Mouse (Mus musculus): ENCODE measurements around the gene Ripor2.

Gene Ripor2

GRCm38 (mm10) chr13:24581833-24582232 lies at the start of gene Ripor2:
Gene Ripor2, plus strand, starts transcription at chr13:24582189.
- DNase-seq (ENCODE audit: low spot score in 2 of 2), result no peak

- no peak for DNase-seq (ENCODE audit: low spot score in 2 of 2)
Observed at GRCm38 (mm10) chr13:24536531-24537167, 45.3 kb upstream of the Ripor2 start.

GRCm38 (mm10) chr13:24538012-24538411 lies 44.0 kb upstream of the Ripor2 start:
- no peak for DNase-seq (ENCODE audit: low spot score in 2 of 2)

- no peak for DNase-seq (ENCODE audit: low spot score in 2 of 2)
Observed at GRCm38 (mm10) chr13:24538941-24539340, 43.0 kb upstream of the Ripor2 start.

GRCm38 (mm10) chr13:24545677-24546076 lies 36.3 kb upstream of the Ripor2 start:
- no peak for DNase-seq (ENCODE audit: low spot score in 2 of 2)

GRCm38 (mm10) chr13:24546801-24547459 lies 35.1 kb upstream of the Ripor2 start:
- DNase-seq (ENCODE audit: low spot score in 2 of 2), result no peak

GRCm38 (mm10) chr13:24548911-24549310 lies 33.1 kb upstream of the Ripor2 start:
- no peak for DNase-seq (ENCODE audit: low spot score in 2 of 2)

- no peak for DNase-seq (ENCODE audit: low spot score in 2 of 2)
Observed at GRCm38 (mm10) chr13:24551100-24551931, 30.7 kb upstream of the Ripor2 start.

- DNase-seq (ENCODE audit: low spot score in 2 of 2), result no peak
Observed at GRCm38 (mm10) chr13:24552039-24552438, 29.9 kb upstream of the Ripor2 start.

- no peak for DNase-seq (ENCODE audit: low spot score in 2 of 2)
Observed at GRCm38 (mm10) chr13:24561391-24561790, 20.6 kb upstream of the Ripor2 start.

- no peak for DNase-seq (ENCODE audit: low spot score in 2 of 2)
Observed at GRCm38 (mm10) chr13:24564706-24565105, 17.3 kb upstream of the Ripor2 start.

GRCm38 (mm10) chr13:24565230-24565949 lies 16.6 kb upstream of the Ripor2 start:
- no peak for DNase-seq (ENCODE audit: low spot score in 2 of 2)

- no peak for DNase-seq (ENCODE audit: low spot score in 2 of 2)
Observed at GRCm38 (mm10) chr13:24565950-24566320, 16.1 kb upstream of the Ripor2 start.

- DNase-seq (ENCODE audit: low spot score in 2 of 2), result no peak
Observed at GRCm38 (mm10) chr13:24567176-24567811, 14.7 kb upstream of the Ripor2 start.

GRCm38 (mm10) chr13:24569066-24569465 lies 12.9 kb upstream of the Ripor2 start:
- no peak for DNase-seq (ENCODE audit: low spot score in 2 of 2)

GRCm38 (mm10) chr13:24570716-24571115 lies 11.3 kb upstream of the Ripor2 start:
- DNase-seq (ENCODE audit: low spot score in 2 of 2), result no peak

GRCm38 (mm10) chr13:24571906-24572305 lies 10.1 kb upstream of the Ripor2 start:
- no peak for DNase-seq (ENCODE audit: low spot score in 2 of 2)

GRCm38 (mm10) chr13:24575126-24575525 lies 6.9 kb upstream of the Ripor2 start:
- DNase-seq (ENCODE audit: low spot score in 2 of 2), result no peak

GRCm38 (mm10) chr13:24576338-24577119 lies 5.5 kb upstream of the Ripor2 start:
- DNase-seq (ENCODE audit: low spot score in 2 of 2), result peak; percentile 88 to 94

- DNase-seq (ENCODE audit: low spot score in 2 of 2), result no peak
Observed at GRCm38 (mm10) chr13:24578317-24578716, 3.7 kb upstream of the Ripor2 start.

- no peak for DNase-seq (ENCODE audit: low spot score in 2 of 2)
Observed at GRCm38 (mm10) chr13:24580759-24581158, 1.2 kb upstream of the Ripor2 start.
